Mouse (Mus musculus): ENCODE data around the gene Nipal1. TPM values are rescaled to one million over a fixed set of nuclear protein-coding genes. Genes with fewer than 3 reads are reported as not detected.

The Nipal1 gene
- total RNA-seq, 2 experiments from 2014 or later: 1.3 TPM

- no peak for ATAC-seq (replicated peaks; ENCODE audit: low FRiP score, poor library complexity, severe bottlenecking)
Measured at GRCm38 (mm10) chr5:72664126-72664525, 16.5 kb downstream of the Nipal1 start.

DNA sequence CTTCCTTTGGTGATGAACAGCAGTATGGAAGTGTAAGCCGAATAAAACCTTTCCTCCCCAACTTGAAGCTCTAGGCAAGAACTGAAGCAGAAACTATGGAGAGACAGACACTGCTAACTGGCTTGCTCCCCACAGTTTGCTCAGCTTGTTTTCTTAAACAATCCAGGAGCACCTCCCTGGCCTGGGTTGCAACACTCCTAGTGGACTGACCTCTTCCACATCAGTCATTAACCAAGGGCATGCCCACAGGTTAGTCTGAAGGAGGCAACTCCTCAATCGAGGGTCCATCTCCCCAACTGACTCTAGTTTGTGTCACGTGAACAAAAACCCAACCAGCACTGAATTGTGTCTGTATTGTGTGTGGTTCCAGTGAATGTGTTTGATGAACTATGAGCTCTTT lies 17.3 kb downstream of the Nipal1 start:
- no peak for ATAC-seq (replicated peaks; ENCODE audit: low FRiP score, poor library complexity, severe bottlenecking)

- no peak for ATAC-seq (replicated peaks; ENCODE audit: low FRiP score, poor library complexity, severe bottlenecking)
Measured at GRCm38 (mm10) chr5:72665281-72665680, 17.7 kb downstream of the Nipal1 start.

DNA sequence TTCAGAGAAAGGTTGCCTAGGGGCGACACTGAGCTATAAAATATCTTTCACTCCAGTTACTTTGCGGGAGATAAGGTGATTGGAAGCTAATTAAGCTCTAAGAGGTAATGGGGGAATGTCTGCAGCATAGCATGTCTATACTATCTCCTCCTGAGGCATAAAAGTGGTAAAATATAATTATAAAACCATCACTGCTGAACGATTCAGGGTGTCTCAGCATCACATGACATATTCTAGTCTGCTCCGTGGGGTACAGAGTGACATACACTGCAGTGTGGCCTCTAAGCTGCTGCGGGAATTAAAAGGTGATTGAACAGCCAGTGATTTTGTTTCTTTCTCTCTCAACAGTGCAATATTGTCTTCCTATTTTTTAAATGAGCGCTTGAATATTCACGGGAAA lies 18.8 kb downstream of the Nipal1 start:
- ATAC-seq (replicated peaks; ENCODE audit: low FRiP score, poor library complexity, severe bottlenecking): no peak

- no peak for ATAC-seq (replicated peaks; ENCODE audit: low FRiP score, poor library complexity, severe bottlenecking)
Measured at GRCm38 (mm10) chr5:72668351-72668750, 20.8 kb downstream of the Nipal1 start.

DNA sequence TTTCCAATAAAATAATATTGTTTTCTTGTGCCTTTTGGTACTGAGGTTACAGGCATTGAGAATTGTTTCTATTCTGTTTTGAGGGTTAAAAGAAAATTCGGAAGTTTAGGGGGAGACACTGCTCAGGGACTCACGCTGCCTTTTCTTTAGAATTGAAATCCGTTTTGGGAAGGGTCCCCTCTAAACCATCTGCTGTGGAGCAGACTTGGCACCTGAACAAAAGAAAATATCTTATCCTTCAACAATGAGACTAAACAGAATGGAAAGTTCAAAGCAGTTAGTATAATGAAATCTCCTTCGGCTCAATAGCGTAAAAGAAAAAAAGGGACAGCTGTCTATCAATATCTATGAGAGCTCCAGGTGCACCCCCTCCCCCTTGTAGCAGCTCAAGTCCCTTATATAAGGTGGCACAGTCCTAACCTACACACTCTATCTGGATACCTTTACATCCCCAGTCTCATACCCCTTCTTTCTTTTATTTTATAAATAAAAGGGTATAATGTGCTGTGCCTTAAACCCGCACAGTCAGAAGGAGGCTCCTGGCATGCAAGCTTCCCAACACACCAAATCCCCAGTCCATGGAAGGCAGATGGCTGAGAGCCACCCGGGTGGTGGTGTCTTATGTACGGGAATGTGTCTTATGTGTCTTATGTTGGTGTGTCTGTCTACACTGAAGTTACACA lies 23.6 kb downstream of the Nipal1 start:
- ATAC-seq (replicated peaks; ENCODE audit: low FRiP score, poor library complexity, severe bottlenecking): no peak

GRCm38 (mm10) chr5:72674994-72675542 lies 27.5 kb downstream of the Nipal1 start:
- no peak for ATAC-seq (replicated peaks; ENCODE audit: low FRiP score, poor library complexity, severe bottlenecking)

DNA sequence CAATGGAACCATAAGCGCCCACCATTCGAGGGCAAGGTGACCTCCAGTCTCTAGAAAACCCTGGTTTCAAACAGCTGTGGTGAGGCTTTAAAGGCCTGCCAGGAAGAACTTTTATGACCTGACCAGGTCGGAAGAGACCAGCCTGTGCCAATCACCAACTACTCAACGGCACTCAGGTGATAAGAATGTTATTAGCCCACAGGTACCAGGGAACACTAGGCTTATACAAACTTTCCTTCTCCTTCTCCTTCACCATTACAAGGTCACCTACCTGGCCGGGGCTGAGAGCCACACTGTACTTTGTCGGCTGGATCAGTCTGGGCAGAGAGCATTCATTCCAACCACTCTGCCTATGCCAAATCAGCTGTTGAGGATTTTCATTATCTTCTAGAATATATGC lies 33.9 kb downstream of the Nipal1 start:
- ATAC-seq (replicated peaks; ENCODE audit: low FRiP score, poor library complexity, severe bottlenecking): no peak

DNA sequence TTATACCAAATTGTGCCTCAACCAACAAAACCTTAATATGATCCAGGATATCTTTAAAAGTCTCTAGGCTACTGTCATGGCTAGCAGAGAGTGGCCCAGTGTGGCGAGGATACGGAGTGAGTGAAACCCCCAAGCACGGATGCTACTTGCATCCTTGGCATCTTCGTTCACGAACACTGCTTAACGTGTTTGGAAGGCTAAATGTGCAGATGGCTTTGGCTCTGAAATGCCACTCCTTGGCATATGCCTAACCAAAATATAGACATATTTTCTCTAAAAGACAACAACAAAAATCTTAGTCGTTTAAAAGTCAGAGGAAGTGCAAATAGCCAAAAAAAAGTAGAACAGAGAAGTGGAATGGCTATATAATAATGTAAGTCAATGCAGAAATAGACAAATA lies 42.0 kb downstream of the Nipal1 start:
- ATAC-seq (replicated peaks; ENCODE audit: low FRiP score, poor library complexity, severe bottlenecking): no peak

DNA sequence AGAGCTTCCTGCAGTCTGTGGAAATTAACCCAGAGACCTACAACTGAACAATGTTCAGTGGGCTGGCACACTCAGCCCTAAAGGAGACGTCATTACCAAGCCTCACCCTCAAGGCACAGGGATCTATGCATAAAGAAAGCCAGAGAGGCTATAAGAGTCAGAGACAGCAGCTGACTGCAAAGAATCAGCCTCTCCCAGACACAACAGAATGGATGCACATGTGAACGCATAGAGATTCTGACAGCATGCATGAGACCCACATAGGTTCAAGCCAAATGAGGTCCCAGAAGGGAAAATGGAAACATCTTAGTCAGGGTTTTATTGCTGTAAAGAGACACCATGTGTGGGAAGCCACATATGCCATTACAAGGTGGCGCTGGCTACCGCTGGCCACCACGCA lies 42.9 kb downstream of the Nipal1 start:
- ATAC-seq (replicated peaks; ENCODE audit: low FRiP score, poor library complexity, severe bottlenecking): no peak

DNA sequence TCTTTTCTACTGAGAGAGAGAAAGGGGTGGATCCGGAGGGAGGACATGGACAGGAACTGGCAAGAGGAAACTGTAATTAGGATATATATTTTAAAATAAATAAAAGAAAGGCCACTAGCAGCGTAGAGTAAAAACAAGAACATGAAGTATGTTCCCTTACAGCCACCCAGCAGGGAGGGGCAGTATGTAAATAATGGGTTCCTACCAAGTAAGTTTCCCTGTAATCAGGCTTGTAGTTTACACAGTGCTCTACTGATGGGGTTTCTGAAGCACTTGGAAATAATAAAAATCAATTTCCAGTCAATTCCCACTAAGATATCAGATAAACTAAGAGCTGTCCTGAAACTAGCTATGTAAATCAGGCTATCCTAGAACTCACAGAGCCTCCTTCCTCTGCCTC lies 47.1 kb downstream of the Nipal1 start:
- ATAC-seq (replicated peaks; ENCODE audit: low FRiP score, poor library complexity, severe bottlenecking): no peak

DNA sequence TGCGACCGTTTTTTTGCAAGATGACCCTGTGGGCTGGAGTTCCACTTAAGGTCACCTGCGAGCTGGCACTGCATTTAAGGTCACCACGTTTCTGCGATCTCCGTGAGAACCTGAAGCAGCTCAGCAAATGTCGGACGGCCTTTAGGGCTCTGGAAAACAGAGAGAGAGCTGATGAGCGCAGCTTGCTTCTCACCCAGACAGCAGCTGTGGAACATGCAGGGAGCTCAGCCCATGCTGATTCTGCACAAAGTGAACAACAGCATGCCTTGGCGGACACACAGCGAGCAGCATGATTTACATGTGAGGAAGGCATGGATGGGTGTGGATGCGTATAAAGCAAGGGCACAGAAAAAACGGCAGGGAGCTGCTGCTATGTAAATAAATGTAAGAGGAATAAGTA lies 48.9 kb downstream of the Nipal1 start:
- no peak for ATAC-seq (replicated peaks; ENCODE audit: low FRiP score, poor library complexity, severe bottlenecking)

DNA sequence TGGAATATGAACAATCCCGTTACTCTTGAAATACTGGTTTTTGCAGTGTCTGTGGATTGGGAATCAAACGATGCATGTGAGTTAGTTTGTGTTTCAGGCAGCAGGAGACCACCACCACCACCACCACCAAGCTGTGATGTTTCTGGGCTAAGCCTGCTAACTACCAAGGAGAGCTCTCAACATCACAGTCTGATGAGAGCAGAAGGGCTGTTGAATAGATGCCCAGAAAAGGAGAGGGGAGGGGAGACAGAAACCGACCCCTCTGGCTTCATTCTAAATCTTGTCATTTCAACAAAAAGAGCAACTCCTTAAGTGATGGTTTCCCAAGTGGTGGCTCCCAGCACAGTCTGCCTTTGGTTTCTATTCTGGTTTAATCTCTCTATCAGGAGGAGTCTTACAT lies 50.7 kb downstream of the Nipal1 start:
- ATAC-seq (replicated peaks; ENCODE audit: low FRiP score, poor library complexity, severe bottlenecking): no peak

DNA sequence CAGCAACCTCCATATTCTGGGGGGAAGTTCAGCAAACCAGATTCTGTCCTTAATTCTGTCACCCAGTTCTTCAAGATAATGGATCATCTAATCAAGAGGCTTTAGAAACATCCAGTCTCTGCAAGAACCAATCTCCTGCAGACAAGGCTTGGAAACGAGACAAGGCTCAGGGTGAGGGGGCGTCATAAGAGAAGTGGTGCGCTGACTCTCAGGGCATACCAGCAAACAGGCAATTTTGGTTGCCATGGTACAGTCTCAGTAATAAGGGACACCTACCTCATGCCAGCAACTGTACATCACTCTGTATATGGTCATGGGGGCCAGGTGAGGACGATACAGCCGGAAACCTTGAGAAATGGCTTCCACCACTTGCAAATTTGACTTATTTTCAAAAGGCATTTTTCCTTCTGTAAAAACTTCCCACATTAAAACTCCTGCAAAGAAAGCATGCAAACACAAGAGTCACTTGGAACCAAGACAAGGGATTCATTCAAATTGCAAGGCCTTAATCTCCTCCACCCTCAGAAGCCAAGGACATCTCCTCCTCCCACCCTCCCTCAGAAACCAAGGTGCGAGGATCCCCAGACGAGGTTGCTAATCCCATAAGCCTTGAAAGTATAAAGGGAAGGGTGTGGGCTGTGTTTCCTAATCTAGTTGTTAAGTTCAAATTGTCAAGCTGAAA lies 51.4 kb downstream of the Nipal1 start:
- no peak for ATAC-seq (replicated peaks; ENCODE audit: low FRiP score, poor library complexity, severe bottlenecking)

GRCm38 (mm10) chr5:72699500-72699818 lies 51.9 kb downstream of the Nipal1 start:
- ATAC-seq (replicated peaks; ENCODE audit: low FRiP score, poor library complexity, severe bottlenecking): no peak

GRCm38 (mm10) chr5:72702202-72702601 lies 54.6 kb downstream of the Nipal1 start:
- no peak for ATAC-seq (replicated peaks; ENCODE audit: low FRiP score, poor library complexity, severe bottlenecking)

GRCm38 (mm10) chr5:72706095-72706494 lies 58.5 kb downstream of the Nipal1 start:
- no peak for ATAC-seq (replicated peaks; ENCODE audit: low FRiP score, poor library complexity, severe bottlenecking)

DNA sequence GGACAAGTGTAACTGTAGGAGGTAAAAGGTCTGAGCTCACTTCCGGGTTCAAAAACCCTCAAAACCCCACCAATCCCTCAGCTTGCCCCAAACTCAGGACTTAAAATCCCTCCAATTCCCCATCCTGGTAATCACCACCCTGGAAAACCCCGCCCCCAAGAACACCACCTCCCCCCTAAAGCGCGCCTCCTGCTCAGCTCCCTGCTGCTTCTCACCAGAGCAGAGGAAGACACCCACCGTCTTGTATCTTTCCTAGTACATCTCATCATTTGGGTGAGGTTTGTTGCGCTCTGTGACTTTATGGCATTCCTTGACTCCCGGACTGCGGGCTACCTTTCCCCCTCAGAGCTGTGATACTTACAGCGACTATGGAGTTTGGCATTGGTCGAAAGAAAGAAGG lies 59.1 kb downstream of the Nipal1 start:
- ATAC-seq (replicated peaks; ENCODE audit: low FRiP score, poor library complexity, severe bottlenecking): no peak

DNA sequence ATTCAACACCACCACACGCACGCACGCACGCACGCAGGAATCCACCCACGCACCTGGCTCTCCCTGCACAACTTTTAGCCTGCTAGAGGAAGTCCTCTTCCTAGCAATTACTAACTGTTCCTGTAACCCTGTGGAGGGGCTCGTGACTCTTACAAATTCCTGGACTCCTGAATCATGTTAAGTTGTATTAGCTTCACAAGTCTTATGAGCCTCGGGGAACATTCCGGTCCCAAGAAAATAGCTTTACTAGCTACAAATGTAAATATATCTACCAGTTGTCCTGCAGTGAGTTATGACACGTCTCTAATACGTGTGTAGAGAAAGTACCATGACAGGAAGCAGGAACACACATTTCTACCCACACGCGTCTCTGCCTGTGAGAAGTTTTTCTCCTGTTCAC lies 61.9 kb downstream of the Nipal1 start:
- no peak for ATAC-seq (replicated peaks; ENCODE audit: low FRiP score, poor library complexity, severe bottlenecking)

DNA sequence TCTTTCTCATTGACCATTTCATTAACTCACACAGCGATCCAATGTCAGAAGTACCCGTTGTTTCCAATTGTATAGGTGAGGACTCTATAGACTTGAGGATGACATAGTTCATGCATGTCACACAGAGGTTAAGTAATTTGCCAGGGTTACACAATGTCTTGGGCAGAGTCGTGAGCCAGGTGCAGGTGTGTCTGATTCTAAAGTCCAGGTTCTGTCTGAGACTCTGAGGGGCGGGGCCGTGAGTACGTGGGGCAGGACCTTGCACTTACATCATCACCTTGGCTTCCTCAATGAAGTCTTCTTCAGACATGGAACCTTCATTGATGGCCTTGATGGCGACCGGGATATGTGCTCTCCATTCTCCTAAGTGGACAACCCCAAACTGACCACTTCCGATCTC lies 62.4 kb downstream of the Nipal1 start:
- ATAC-seq (replicated peaks; ENCODE audit: low FRiP score, poor library complexity, severe bottlenecking): no peak

DNA sequence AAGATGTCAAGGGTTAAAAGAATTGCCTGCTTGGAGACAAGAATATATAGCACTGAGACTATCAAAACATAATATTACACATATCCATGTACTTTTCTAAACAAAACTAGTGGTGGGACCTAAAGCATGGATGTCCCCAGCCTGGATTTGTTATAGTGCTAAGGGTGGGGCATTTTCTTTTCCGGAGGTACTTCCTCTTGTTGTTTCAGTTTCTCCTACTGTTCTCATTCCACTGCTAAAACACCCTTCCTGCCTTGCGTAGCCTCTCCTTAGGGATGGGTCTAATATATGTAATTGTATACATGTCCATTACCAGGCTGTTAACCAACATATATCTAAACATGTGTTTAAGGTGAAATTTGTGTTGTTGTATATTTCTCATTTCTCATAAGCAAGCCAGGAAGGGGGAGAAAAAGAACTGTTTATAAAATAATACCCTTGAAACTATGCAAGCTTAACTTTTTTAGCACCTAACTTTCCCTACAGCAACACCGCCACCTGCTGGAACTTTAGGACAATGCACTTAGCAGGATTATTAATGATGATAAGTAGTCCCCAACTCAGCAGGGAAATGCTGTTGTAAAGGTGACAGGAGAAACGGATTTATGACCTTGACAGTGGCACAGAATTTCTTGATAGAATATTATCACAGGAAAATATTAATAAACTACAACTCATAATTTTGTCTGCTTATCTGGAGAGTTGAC lies 63.1 kb downstream of the Nipal1 start:
- no peak for ATAC-seq (replicated peaks; ENCODE audit: low FRiP score, poor library complexity, severe bottlenecking)
